Mouse (Mus musculus) spleen, adult 2 months (tissue): ENCODE data around the gene Rgmb. TPM values are rescaled to one million over a fixed set of nuclear protein-coding genes. Genes with fewer than 3 reads are reported as not detected.

ENCODE experiments used
- DNase-seq, 2 experiments: peaks; one replicate each; pipeline versions ENCODE4 v3.0.0 to v3.0.0-alpha.2; 2012 to 2021; ENCODE audit warnings: low spot score in 2 of 2, low read depth in 1 of 2
- H3K27ac ChIP-seq: fragments of 200-500 bp; 2 replicates; pipeline ENCODE4 v1.5.1; 2012; ENCODE audit warnings: low read length, inconsistent platforms; ENCODE audit not compliant: insufficient read depth
- H3K27me3 ChIP-seq: fragments of 200-500 bp; 2 replicates; pipeline ENCODE4 v1.6.1; 2012; ENCODE audit warnings: mild to moderate bottlenecking, moderate library complexity, low read length, inconsistent platforms; ENCODE audit not compliant: control insufficient read depth, insufficient read depth
- H3K36me3 ChIP-seq: fragments of 200-500 bp; 2 replicates; pipeline ENCODE4 v1.6.1; 2012; ENCODE audit warnings: mild to moderate bottlenecking, low read length, inconsistent platforms; ENCODE audit not compliant: control insufficient read depth, insufficient read depth
- H3K4me1 ChIP-seq: fragments of 200-500 bp; 2 replicates; pipeline ENCODE4 v1.6.1; 2011; ENCODE audit warnings: inconsistent platforms; ENCODE audit not compliant: control insufficient read depth, insufficient read depth, insufficient read length
- H3K4me3 ChIP-seq: fragments of 200-500 bp; 2 replicates; pipeline ENCODE4 v1.5.1; 2011; ENCODE audit warnings: mild to moderate bottlenecking, inconsistent platforms; ENCODE audit not compliant: insufficient read depth, insufficient read length; ENCODE audit errors: extremely low read depth
- CTCF ChIP-seq: fragments of 200-500 bp; IDR thresholded peaks from 2 replicates; pipeline ENCODE4 v1.5.1; 2011; ENCODE audit warnings: mild to moderate bottlenecking, inconsistent platforms; ENCODE audit not compliant: insufficient read depth, insufficient read length, insufficient replicate concordance; ENCODE audit errors: extremely low read depth
- POLR2A ChIP-seq: fragments of 200-500 bp; IDR thresholded peaks from 2 replicates; pipeline ENCODE4 v1.6.1; 2011; ENCODE audit warnings: low read depth, low read length, inconsistent platforms
- WGBS: fragments of 180-500 bp; shearing (Covaris S2); methylation state at CpG from one replicate; pipeline ENCODE4 v1.1.7; 2018; 5-methylcytosine and 5-hydroxymethylcytosine counted together
- polyA plus RNA-seq: library from polyadenylated mRNA; depleted of rRNA; stranded (reverse); fragments of >200 nt; gene quantifications from 2 replicates; pipeline ENCODE4 v1.2.3, GENCODE M21; 2012

Gene Rgmb
- polyA plus RNA-seq, 1 experiment: 11.4 TPM

GRCm38 (mm10) chr17:15823215-15823614 lies 7.6 kb downstream of the Rgmb start:
- peaks cover 7% of the 10 kb centered on the region; the same call in 1 of the 2 replicates for H3K4me1 ChIP-seq
- 80% methylated on average over 5 of the region's 5 CpGs for WGBS
- DNase-seq: no peak
- no peaks in the 10 kb centered on the region for H3K36me3 ChIP-seq
- peaks cover 11% of the 10 kb centered on the region for H3K27me3 ChIP-seq
- H3K27ac ChIP-seq: no peak overlapping the region
- TF ChIP-seq CTCF (no peak), POLR2A (no peak)
- no peak overlapping the region for H3K4me3 ChIP-seq

GRCm38 (mm10) chr17:15822376-15822775 lies 8.5 kb downstream of the Rgmb start:
- H3K4me1 ChIP-seq: peaks cover 7% of the 10 kb centered on the region; the same call in 1 of the 2 replicates
- no peaks in the 10 kb centered on the region for H3K36me3 ChIP-seq
- peaks cover 11% of the 10 kb centered on the region for H3K27me3 ChIP-seq
- TF ChIP-seq POLR2A (no peak), CTCF (no peak)
- 93% methylated on average over 7 of the region's 7 CpGs for WGBS
- no peak for DNase-seq
- H3K4me3 ChIP-seq: no peak overlapping the region
- no peak overlapping the region for H3K27ac ChIP-seq

GRCm38 (mm10) chr17:15821706-15822105 lies 9.1 kb downstream of the Rgmb start:
- DNase-seq: no peak
- Histone ChIP-seq H3K27me3 (peaks cover 11% of the 10 kb centered on the region), H3K27ac (no peak overlapping the region), H3K4me1 (peaks cover 7% of the 10 kb centered on the region; the same call in 1 of the 2 replicates), H3K4me3 (no peak overlapping the region), H3K36me3 (no peaks in the 10 kb centered on the region)
- WGBS: 68% methylated on average over 4 of the region's 4 CpGs
- TF ChIP-seq CTCF: no peak

- WGBS: 81% methylated on average over 10 of the region's 10 CpGs
- H3K4me3 ChIP-seq: no peak overlapping the region
- H3K27me3 ChIP-seq: peaks cover 4% of the 10 kb centered on the region
- H3K4me1 ChIP-seq: peaks cover 2% of the 10 kb centered on the region; the same call in 1 of the 2 replicates
- TF ChIP-seq POLR2A (no peak), CTCF (no peak)
- no peak for DNase-seq
- no peaks in the 10 kb centered on the region for H3K36me3 ChIP-seq
- H3K27ac ChIP-seq: no peak overlapping the region
Observed at GRCm38 (mm10) chr17:15820761-15821160, 10.1 kb downstream of the Rgmb start.

- no peak for TF ChIP-seq POLR2A
- no peak for TF ChIP-seq CTCF
- Histone ChIP-seq H3K27ac (no peak overlapping the region), H3K4me3 (no peak overlapping the region), H3K36me3 (no peaks in the 10 kb centered on the region; the same call in 1 of the 2 replicates), H3K27me3 (no peaks in the 10 kb centered on the region), H3K4me1 (no peaks in the 10 kb centered on the region)
- 78% methylated on average over 6 of the region's 6 CpGs for WGBS
- no peak for DNase-seq
Observed at GRCm38 (mm10) chr17:15820146-15820545, 10.7 kb downstream of the Rgmb start.

GRCm38 (mm10) chr17:15818372-15818771 lies 12.5 kb downstream of the Rgmb start:
- TF ChIP-seq CTCF (no peak), POLR2A (no peak)
- no peaks in the 10 kb centered on the region; the same call in 1 of the 2 replicates for H3K4me1 ChIP-seq
- H3K4me3 ChIP-seq: no peak overlapping the region
- WGBS: 94% methylated on average over 8 of the region's 8 CpGs
- DNase-seq: no peak
- no peaks in the 10 kb centered on the region for H3K27me3 ChIP-seq
- H3K36me3 ChIP-seq: no peaks in the 10 kb centered on the region; the same call in 1 of the 2 replicates
- H3K27ac ChIP-seq: no peak overlapping the region

- 89% methylated on average over 2 of the region's 2 CpGs for WGBS
- Histone ChIP-seq H3K4me1 (no peaks in the 10 kb centered on the region; the same call in 1 of the 2 replicates), H3K27ac (no peak overlapping the region), H3K4me3 (no peak overlapping the region), H3K36me3 (no peaks in the 10 kb centered on the region; the same call in 1 of the 2 replicates), H3K27me3 (no peaks in the 10 kb centered on the region)
- TF ChIP-seq POLR2A (no peak), CTCF (no peak)
- no peak for DNase-seq
Observed at GRCm38 (mm10) chr17:15817634-15818033, 13.2 kb downstream of the Rgmb start.
